Mouse (Mus musculus) embryonic facial prominence, embryonic 11.5 days (tissue): ENCODE data around the gene Aspscr1. TPM values are rescaled to one million over a fixed set of nuclear protein-coding genes. Genes with fewer than 3 reads are reported as not detected.
A peak's percentile ranks its signal among the peaks of the same experiment; 100 is the strongest.

Experiments used
- ATAC-seq: fragments of 200-750 bp; cut with Nextera tagmentation; replicated peaks from 2 replicates; pipeline ENCODE4 v1.8.0; 2017; ENCODE audit warnings: low read depth; ENCODE audit not compliant: insufficient number of reproducible peaks, low FRiP score, low TSS enrichment
- DNase-seq: peaks from one replicate; pipeline ENCODE4 v3.0.0-alpha.2; 2015; ENCODE audit warnings: low spot score
- H3K27ac ChIP-seq: fragments of 300-500 bp; sonication (generic); replicated peaks from 2 replicates; pipeline ENCODE4 v1.5.1; 2014; ENCODE audit warnings: mild to moderate bottlenecking, low read depth, low read length, control low read depth
- H3K27me3 ChIP-seq: fragments of 300-500 bp; sonication (generic); 2 replicates; pipeline ENCODE4 v1.6.1; 2014; ENCODE audit warnings: mild to moderate bottlenecking, low read length, moderate library complexity, mixed read lengths; ENCODE audit not compliant: control insufficient read depth, insufficient read depth
- H3K36me3 ChIP-seq: fragments of 300-500 bp; sonication (generic); replicated peaks from 2 replicates; pipeline ENCODE4 v1.6.1; 2014; ENCODE audit warnings: low read depth, mild to moderate bottlenecking, low read length, moderate library complexity, mixed read lengths; ENCODE audit not compliant: control insufficient read depth, insufficient read depth
- H3K4me1 ChIP-seq: fragments of 300-500 bp; sonication (generic); 2 replicates; pipeline ENCODE4 v1.6.1; 2014; ENCODE audit warnings: low read length, mixed read lengths; ENCODE audit not compliant: control insufficient read depth, insufficient read depth
- H3K4me2 ChIP-seq: fragments of 300-500 bp; sonication (generic); 2 replicates; pipeline ENCODE4 v1.6.1; 2014; ENCODE audit warnings: low read depth, mild to moderate bottlenecking, control low read depth, low read length, moderate library complexity
- H3K4me3 ChIP-seq: fragments of 300-500 bp; sonication (generic); 2 replicates; pipeline ENCODE4 v1.5.1; 2014; ENCODE audit warnings: low read depth, low read length, control low read depth
- H3K9ac ChIP-seq: fragments of 300-500 bp; sonication (generic); replicated peaks from 2 replicates; pipeline ENCODE4 v1.6.1; 2014; ENCODE audit warnings: mild to moderate bottlenecking, control low read depth, low read length
- H3K9me3 ChIP-seq: fragments of 300-500 bp; sonication (generic); replicated peaks from 2 replicates; pipeline ENCODE4 v1.6.1; 2016; ENCODE audit warnings: mild to moderate bottlenecking, low read length, inconsistent platforms, mixed read lengths; ENCODE audit not compliant: control insufficient read depth
- WGBS: fragments of 180-500 bp; shearing (Covaris S2); extraction: QIAGEN DNeasy Blood & Tissue Kit; methylation state at CpG from one replicate; pipeline ENCODE4 v1.1.7; 2014; 5-methylcytosine and 5-hydroxymethylcytosine counted together
- polyA plus RNA-seq: library from polyadenylated mRNA; unstranded; fragments of >200 nt; fragmentation: Nextera tagmentation; extraction: Ambion mirVana; gene quantifications from 2 replicates; pipeline ENCODE4 v1.2.1, GENCODE M21; 2014

Gene Aspscr1
- polyA plus RNA-seq, 1 experiment from 2014 or later, result 99.6 TPM

DNA sequence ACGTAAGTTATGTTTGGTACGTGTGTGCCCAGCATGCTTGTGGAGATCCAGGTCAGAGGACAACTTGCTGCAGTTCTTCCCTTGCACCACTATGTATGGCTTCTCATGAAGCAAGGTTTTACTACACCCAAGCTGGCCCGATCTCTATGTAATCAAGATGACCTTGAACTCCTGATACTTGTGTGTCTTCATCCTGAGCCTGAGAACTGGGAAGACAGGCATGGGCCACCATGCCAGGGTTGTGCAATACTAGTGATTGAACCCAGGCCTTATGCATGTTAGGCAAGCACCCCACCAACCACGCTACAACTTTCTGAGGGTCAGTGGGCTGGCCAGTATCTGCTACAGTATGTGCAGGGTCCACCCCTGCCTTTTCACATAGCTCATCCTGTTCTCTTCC is 4.2 kb downstream of the Aspscr1 start:
- H3K9me3 ChIP-seq, result no peaks in the 10 kb centered on the region
- DNase-seq (no peak), ATAC-seq (no peak)
- H3K36me3 ChIP-seq, result no peaks in the 10 kb centered on the region
- no peak overlapping the region for H3K9ac ChIP-seq
- no peak overlapping the region for H3K4me2 ChIP-seq
- H3K4me3 ChIP-seq, result no peak overlapping the region
- no peak overlapping the region for H3K27ac ChIP-seq
- 93% methylated on average over 4 of the region's 4 CpGs for WGBS
- no peaks in the 10 kb centered on the region for H3K4me1 ChIP-seq
- no peaks in the 10 kb centered on the region for H3K27me3 ChIP-seq

DNA sequence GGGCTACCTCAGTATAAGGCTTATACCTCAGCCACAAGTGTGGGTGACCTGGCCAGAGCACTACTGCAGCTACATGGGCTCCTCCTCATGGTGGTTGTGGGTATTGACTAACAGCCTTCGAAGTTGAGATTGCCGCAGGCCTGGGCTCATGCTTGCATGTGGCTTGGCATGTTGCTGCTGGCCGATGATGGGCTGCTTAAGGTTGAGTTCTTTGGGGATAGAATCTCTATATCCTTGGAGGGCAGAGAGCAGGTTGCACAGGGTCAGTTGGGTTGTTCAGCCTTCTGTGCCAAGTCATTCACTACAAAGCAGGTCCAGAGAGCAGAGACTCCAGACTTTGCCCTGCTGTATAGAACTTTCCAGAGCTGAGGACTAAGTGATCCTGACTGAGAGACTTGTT is 7.1 kb downstream of the Aspscr1 start:
- no peak overlapping the region for H3K27ac ChIP-seq
- no peak overlapping the region for H3K9ac ChIP-seq
- no peaks in the 10 kb centered on the region for H3K4me1 ChIP-seq
- no peaks in the 10 kb centered on the region for H3K9me3 ChIP-seq
- no peaks in the 10 kb centered on the region for H3K36me3 ChIP-seq
- ATAC-seq, result no peak
- DNase-seq, result peak; percentile 10
- no peaks in the 10 kb centered on the region for H3K27me3 ChIP-seq
- no peak overlapping the region for H3K4me3 ChIP-seq
- 77% methylated on average over 3 of the region's 3 CpGs for WGBS
- H3K4me2 ChIP-seq, result no peak overlapping the region

DNA sequence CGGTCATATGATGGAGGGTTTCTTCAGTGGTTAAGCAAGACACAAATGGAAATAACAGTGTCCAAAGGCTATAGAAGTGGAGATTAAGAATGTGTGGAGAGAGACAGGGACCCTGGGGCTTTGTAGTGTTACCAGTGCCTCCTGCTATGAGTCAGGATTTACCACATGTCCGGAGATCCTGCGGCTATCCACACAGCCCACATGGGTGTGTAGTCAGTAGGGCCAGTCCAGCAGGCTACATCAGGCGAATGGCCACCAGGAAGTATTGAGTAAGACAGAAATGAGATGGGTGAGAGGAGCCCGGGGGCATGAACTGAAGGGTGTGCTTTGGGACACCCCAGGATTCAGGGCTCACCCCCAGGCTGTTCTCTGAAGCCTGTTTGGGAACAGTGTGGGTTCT is 9.9 kb downstream of the Aspscr1 start:
- 95% methylated on average over 5 of the region's 5 CpGs for WGBS
- Histone ChIP-seq H3K27ac (no peak overlapping the region), H3K4me2 (no peak overlapping the region), H3K27me3 (no peaks in the 10 kb centered on the region), H3K4me3 (no peak overlapping the region), H3K9me3 (no peaks in the 10 kb centered on the region), H3K9ac (no peak overlapping the region), H3K4me1 (no peaks in the 10 kb centered on the region), H3K36me3 (no peaks in the 10 kb centered on the region)
- DNase-seq (no peak), ATAC-seq (no peak)

DNA sequence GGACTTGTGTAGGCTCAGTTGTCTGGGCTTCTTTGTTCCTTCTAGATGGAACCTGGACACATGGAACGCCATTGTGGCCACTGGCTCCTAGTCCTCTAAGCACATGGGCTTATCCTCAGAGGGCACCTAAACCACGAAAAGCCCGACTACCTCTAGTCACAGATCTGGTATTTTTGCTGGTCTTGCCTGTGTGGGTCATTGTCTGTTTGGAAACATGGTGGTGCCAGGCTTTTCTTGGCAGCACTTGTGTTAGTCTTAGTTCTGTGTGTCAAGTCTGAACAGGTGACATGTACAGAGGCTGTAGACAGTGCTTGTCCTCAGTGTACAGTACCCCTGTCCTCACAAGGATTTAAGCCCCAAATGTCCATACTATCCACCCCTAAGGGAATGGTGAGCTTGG is 10.8 kb downstream of the Aspscr1 start:
- no peaks in the 10 kb centered on the region for H3K4me1 ChIP-seq
- 97% methylated on average over 3 of the region's 3 CpGs for WGBS
- H3K4me3 ChIP-seq, result no peak overlapping the region
- no peaks in the 10 kb centered on the region for H3K9me3 ChIP-seq
- no peaks in the 10 kb centered on the region for H3K27me3 ChIP-seq
- H3K4me2 ChIP-seq, result no peak overlapping the region
- DNase-seq (no peak), ATAC-seq (no peak)
- no peaks in the 10 kb centered on the region for H3K36me3 ChIP-seq
- H3K27ac ChIP-seq, result no peak overlapping the region
- H3K9ac ChIP-seq, result no peak overlapping the region

DNA sequence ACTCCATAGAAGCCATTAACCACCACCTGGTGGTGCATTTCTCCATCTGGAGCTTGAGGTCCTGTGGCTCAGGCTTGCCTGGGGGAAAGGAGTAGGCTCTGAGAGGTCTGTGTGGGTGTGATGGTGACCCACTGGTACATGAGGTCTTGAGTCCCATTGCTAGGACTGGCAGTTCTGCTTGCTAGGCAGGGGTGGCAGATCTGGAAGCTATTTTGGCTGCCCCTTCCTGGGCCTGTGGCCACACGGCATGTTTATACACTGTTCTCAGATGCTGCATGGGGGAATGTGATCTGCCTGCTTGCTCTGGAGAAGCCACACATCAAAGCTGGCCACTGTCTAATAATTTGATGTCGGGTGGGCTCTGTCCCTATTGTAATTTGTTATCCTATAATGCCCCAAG is 11.3 kb downstream of the Aspscr1 start:
- no peak overlapping the region for H3K4me3 ChIP-seq
- 70% methylated on average over 2 of the region's 2 CpGs for WGBS

DNA sequence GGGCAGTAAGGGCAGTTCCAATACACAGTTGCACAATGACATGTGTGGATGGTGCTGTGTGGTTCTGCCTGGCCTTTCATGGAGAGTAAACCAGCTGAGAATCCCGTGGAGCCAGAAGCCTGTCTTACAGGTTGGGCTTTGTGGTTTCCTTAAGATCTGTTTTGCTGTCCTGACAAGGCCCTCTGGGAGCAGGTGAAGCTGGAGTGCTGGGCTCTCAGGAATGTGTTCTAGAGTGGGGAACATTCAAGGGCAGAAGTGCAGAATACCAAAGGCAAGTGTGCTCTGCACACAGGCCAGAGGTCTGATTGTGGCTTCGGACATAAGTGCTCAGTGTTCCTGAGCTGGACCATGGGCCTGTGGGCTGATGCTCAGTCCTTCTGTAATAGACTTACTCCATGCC is 11.9 kb downstream of the Aspscr1 start:
- Histone ChIP-seq H3K4me3 (no peak overlapping the region), H3K9me3 (no peaks in the 10 kb centered on the region), H3K36me3 (no peaks in the 10 kb centered on the region; the same call in 1 of the 2 replicates), H3K4me2 (no peak overlapping the region), H3K27me3 (no peaks in the 10 kb centered on the region), H3K27ac (no peak overlapping the region), H3K4me1 (no peaks in the 10 kb centered on the region), H3K9ac (no peak overlapping the region)
- no peak for ATAC-seq
- DNase-seq, result no peak
- 86% methylated on average over 2 of the region's 2 CpGs for WGBS

More for the DNA sequence above, 11.3 kb downstream of the Aspscr1 start:
- Histone ChIP-seq H3K4me2 (no peak overlapping the region), H3K9me3 (no peaks in the 10 kb centered on the region), H3K4me1 (no peaks in the 10 kb centered on the region), H3K27ac (no peak overlapping the region), H3K27me3 (no peaks in the 10 kb centered on the region), H3K9ac (no peak overlapping the region), H3K36me3 (no peaks in the 10 kb centered on the region; the same call in 1 of the 2 replicates)
- DNase-seq (no peak), ATAC-seq (no peak)

DNA sequence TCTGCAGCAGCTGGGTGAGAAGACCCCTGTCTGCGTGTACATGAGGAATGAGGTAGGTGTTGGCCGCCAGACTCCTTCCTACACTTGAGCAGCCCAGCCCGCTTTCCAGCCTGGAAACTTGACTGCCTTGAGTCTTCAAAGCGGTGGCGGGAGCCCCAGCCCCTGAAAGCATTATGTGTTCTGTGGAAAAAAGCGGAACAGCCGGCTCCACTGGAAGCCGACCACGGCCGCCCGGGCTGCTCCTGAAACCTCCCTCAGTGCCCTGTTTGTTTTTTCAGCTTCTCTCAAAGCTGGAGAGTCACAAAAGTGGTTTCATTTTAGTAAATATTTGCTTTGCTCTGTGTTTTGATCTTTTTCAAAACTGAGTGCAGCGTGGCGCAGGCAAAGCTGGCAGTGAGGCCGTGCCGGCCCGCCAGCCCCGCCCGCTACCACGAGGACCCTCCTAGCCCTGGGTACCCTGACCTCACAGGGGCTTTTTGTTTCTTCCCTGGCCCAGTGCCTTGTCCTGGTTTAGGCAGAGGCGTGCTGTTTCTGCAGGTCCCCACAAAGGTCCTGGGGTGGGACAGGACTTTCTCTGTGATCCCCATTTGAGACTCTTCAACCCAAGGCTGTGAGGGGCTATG is 14.0 kb downstream of the Aspscr1 start:
- WGBS, result 72% methylated on average over 20 of the region's 20 CpGs

DNA sequence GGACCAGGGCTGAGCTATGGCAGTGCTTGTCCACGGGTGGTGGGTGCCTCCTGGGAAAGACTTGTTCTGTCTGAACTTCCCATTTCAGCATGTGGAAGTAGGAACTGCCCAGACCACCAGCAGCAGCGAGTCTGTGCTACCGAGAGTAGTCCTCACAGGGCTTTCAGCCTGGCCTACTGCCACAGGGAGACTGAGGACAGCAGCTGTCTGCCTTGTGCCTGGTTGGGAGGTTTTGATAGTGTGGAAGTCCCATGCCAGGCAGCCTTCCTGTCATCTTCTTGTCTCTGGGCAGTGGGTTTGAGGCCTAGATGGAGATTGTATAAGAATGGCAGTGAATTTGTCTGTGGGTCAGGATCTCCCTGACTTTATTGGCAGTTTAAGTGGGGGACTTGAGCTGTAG is 16.6 kb downstream of the Aspscr1 start:
- DNase-seq (no peak), ATAC-seq (no peak)
- Histone ChIP-seq H3K36me3 (no peaks in the 10 kb centered on the region; the same call in 1 of the 2 replicates), H3K27ac (no peak overlapping the region), H3K9me3 (no peaks in the 10 kb centered on the region), H3K9ac (no peak overlapping the region), H3K4me2 (no peak overlapping the region), H3K4me3 (no peak overlapping the region), H3K4me1 (no peaks in the 10 kb centered on the region), H3K27me3 (no peaks in the 10 kb centered on the region)
- WGBS, result 87% methylated on average over 3 of the region's 3 CpGs

More for the DNA sequence above, 14.0 kb downstream of the Aspscr1 start:
- H3K27me3 ChIP-seq, result no peaks in the 10 kb centered on the region
- H3K27ac ChIP-seq, result no peak overlapping the region
- H3K4me1 ChIP-seq, result no peaks in the 10 kb centered on the region
- no peak overlapping the region for H3K4me2 ChIP-seq
- ATAC-seq (no peak), DNase-seq (no peak)
- no peaks in the 10 kb centered on the region; the same call in 1 of the 2 replicates for H3K36me3 ChIP-seq
- no peak overlapping the region for H3K4me3 ChIP-seq
- no peak overlapping the region for H3K9ac ChIP-seq
- H3K9me3 ChIP-seq, result no peaks in the 10 kb centered on the region
